Comparison of ENCODE assay signal across 23 mouse cellular contexts in the genomic region with DNA sequence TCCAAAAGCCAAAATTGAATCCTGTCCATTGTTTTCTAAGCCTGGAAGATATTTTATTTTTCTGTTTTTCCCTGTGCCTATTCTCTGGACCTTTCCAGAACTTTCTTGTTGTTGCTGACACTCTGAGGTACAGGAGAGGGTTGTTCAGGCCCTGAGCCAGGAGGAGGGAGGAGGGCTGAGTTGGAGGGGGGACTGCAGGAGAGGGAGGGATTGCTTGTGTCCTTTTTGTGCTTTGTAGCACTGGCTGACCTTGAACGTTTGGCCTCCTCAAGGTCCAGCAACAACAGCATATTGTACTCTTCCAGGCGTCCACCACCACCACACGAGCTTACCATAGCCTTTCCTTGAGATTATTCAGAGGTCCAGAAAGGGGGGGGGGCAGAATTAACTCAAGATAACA. TPM values are rescaled to one million over a fixed set of nuclear protein-coding genes. Genes with fewer than 3 reads are reported as not detected.
DNase-seq lines count a peak whose midpoint lies in the region; ATAC-seq lines count a peak whose summit lies in the region.
"Had no signal": no experiment of that assay in that cellular context is flagged by ENCODE, and none has a peak within 500 bp of the region (broad histone marks: within the 10 kb centered on the region; RNA-seq: fewer than 3 reads in every experiment).

No protein-coding gene starts in this region.

- intact Hi-C loops in left cerebral cortex, postnatal 10 days (cut with DNase I): no loop called here

- no peaks in the 10 kb centered on the region for H3K4me1 ChIP-seq in heart, embryonic 16.5 days (ENCODE audit: control insufficient read depth, insufficient read depth, low read length)
- H3K4me1 ChIP-seq: embryonic facial prominence, embryonic 15.5 days; forebrain, embryonic 13.5 days had no signal

- peak; percentile 26 to 44 for DNase-seq in kidney, adult 8-10 months
- no peak for DNase-seq in kidney, adult 18-20 months
- DNase-seq in adrenal gland, adult 8-10 months: peak; percentile 78
- peak; percentile 70 for DNase-seq in ovary, postnatal 36 days (ENCODE audit: low spot score)
- no peak for DNase-seq in T-cell, adult 2 months (ENCODE audit: low spot score)
- no peak for DNase-seq in left cerebral cortex, postnatal 10 days (ENCODE audit: extremely low spot score in 1 of 2, low spot score in 2 of 2)
- DNase-seq: cerebellum, adult 18-20 months; layer of hippocampus, adult 9-11 months; lung, postnatal 10 days; thymus, postnatal 25 days had no signal

- peak overlapping the region; percentile 28; the same call in 1 of the 2 replicates for H3K27ac ChIP-seq in heart, embryonic 16.5 days (ENCODE audit: low read length)
- H3K27ac ChIP-seq: embryonic facial prominence, embryonic 15.5 days; forebrain, embryonic 13.5 days; hindbrain, embryonic 10.5 days had no signal

- peaks cover 39% of the 10 kb centered on the region for H3K36me3 ChIP-seq in heart, embryonic 16.5 days (ENCODE audit: control insufficient read depth, insufficient read depth)

- no peaks in the 10 kb centered on the region for H3K27me3 ChIP-seq in heart, embryonic 16.5 days (ENCODE audit: control insufficient read depth, insufficient read depth, low read length)
- H3K27me3 ChIP-seq: CH12.LX; embryonic facial prominence, embryonic 15.5 days; forebrain, embryonic 13.5 days had no signal

- H3K4me2 ChIP-seq in heart, embryonic 16.5 days (ENCODE audit: low read depth, low read length): no peak overlapping the region
- H3K4me2 ChIP-seq: embryonic facial prominence, embryonic 15.5 days; forebrain, embryonic 13.5 days; liver, embryonic 11.5 days had no signal

- WGBS in heart, embryonic 16.5 days: 37% methylated on average over 3 of the region's 3 CpGs

- peak; percentile 69 for ATAC-seq in heart, embryonic 16.5 days (replicated peaks; ENCODE audit: extremely low read depth, insufficient read depth, low FRiP score)
- ATAC-seq: forebrain, embryonic 13.5 days; inflammation-experienced regulatory T-cells, adult 6 months had no signal

- no peak overlapping the region for H3K4me3 ChIP-seq in heart, embryonic 16.5 days (ENCODE audit: low read length)
- H3K4me3 ChIP-seq: embryonic facial prominence, embryonic 15.5 days; forebrain, embryonic 13.5 days; hindbrain, embryonic 10.5 days had no signal

- H3K9ac ChIP-seq in heart, embryonic 16.5 days (ENCODE audit: low read length): no peak overlapping the region
- H3K9ac ChIP-seq: embryonic facial prominence, embryonic 15.5 days; forebrain, embryonic 13.5 days had no signal

- H3K9me3 ChIP-seq in heart, embryonic 16.5 days (replicated peaks; ENCODE audit: control insufficient read depth, low read length): no peaks in the 10 kb centered on the region
- H3K9me3 ChIP-seq: embryonic facial prominence, embryonic 15.5 days; forebrain, embryonic 13.5 days; hindbrain, embryonic 10.5 days had no signal

RNA-seq across cellular contexts. Expression of a gene that starts 32.9 kb away (rescaled TPM):
- 100 to 1,000 TPM; 108 to 376 (median 251) TPM for total RNA-seq in adrenal gland, adult 8-10 months (2022)
- 9.7 and 9.8 TPM in 2 replicates for polyA plus RNA-seq in heart, embryonic 16.5 days (2015; fragmentation: Nextera tagmentation; extraction: Ambion mirVana)
- 100 to 1,000 TPM; 228 to 242 TPM for total RNA-seq in left cerebral cortex, postnatal 10 days (2021)

RNA-seq across cellular contexts. Expression of a gene that starts 38.0 kb away (rescaled TPM):
- total RNA-seq in adrenal gland, adult 8-10 months (2022): 100 to 1,000 TPM; 116 to 227 (median 148) TPM
- 32.5 and 34.8 TPM in 2 replicates for polyA plus RNA-seq in heart, embryonic 16.5 days (2015; fragmentation: Nextera tagmentation; extraction: Ambion mirVana)
- total RNA-seq in left cerebral cortex, postnatal 10 days (2021): 100 to 1,000 TPM; 125 to 126 TPM

RNA-seq across cellular contexts. Expression of a gene that starts 57.2 kb away (rescaled TPM):
- not detected for total RNA-seq in adrenal gland, adult 8-10 months (2022)
- polyA plus RNA-seq in heart, embryonic 16.5 days (2015; fragmentation: Nextera tagmentation; extraction: Ambion mirVana): 0.41 TPM in 1 of 2 replicates, not detected in the other
- total RNA-seq in left cerebral cortex, postnatal 10 days (2021): not detected
- total RNA-seq: CH12.LX; gastrocnemius, adult 18-20 months; left cerebral cortex, postnatal 25 days; megakaryocyte-erythroid progenitor cell, adult 5-6 weeks; monocyte, adult 5-6 weeks had no signal
- polyA plus RNA-seq: cortical plate, adult 2 months; forebrain, embryonic 13.5 days; inflammation-experienced regulatory T-cells, adult 6 months; liver, embryonic 11.5 days; neural tube, embryonic 14.5 days had no signal

Comparison
In these comparisons a context has a peak if more than half of its experiments do, and no peak if none do; other contexts are left out.
1. DNase-seq: peak in kidney, adult 8-10 months (2 of 2), adrenal gland, adult 8-10 months (single experiment) and ovary, postnatal 36 days (single experiment); none in kidney, adult 18-20 months (single experiment), T-cell, adult 2 months (single experiment) and left cerebral cortex, postnatal 10 days (0 of 2).